Mouse (Mus musculus) cerebellum, adult 11 months (tissue): ENCODE measurements at regions not wholly inside any gene's neighbourhood (a gene's known extent, or its start where the extent isn't known, plus 50 kb on each side); places are given as distances from the start of the nearest gene placed in this dataset.
"Not testable (repeated sequence)": the region's sequence is repeated elsewhere in the genome, so short reads cannot be mapped to it uniquely, and the experiment has no call there.

Experiments used
- DNase-seq: peaks from one replicate; pipeline ENCODE4 v3.0.0; 2022

GRCm38 (mm10) chr7:75360874-75361273, 51.8 kb upstream of the Sv2b start:
- DNase-seq = peak; percentile 24

- DNase-seq = no peak
Observed at GRCm38 (mm10) chr7:75362541-75362940, 53.5 kb upstream of the Sv2b start.

GRCm38 (mm10) chr7:75365480-75365879, 56.4 kb upstream of the Sv2b start:
- DNase-seq = no peak

- DNase-seq = peak; percentile 87
Observed at GRCm38 (mm10) chr7:75366285-75366882, 57.3 kb upstream of the Sv2b start.

GRCm38 (mm10) chr7:75368315-75368714, 59.3 kb upstream of the Sv2b start:
- DNase-seq = no peak

GRCm38 (mm10) chr7:75369366-75369765, 60.3 kb upstream of the Sv2b start:
- DNase-seq = no peak

- peak; percentile 66 for DNase-seq
Observed at GRCm38 (mm10) chr7:75370595-75371519, 61.8 kb upstream of the Sv2b start.

GRCm38 (mm10) chr7:75371520-75371876, 62.4 kb upstream of the Sv2b start:
- no peak for DNase-seq

- no peak for DNase-seq
Observed at GRCm38 (mm10) chr7:75371991-75372390, 62.9 kb upstream of the Sv2b start.

GRCm38 (mm10) chr7:75372892-75373444, 63.9 kb upstream of the Sv2b start:
- no peak for DNase-seq

GRCm38 (mm10) chr7:75374506-75374905, 65.4 kb upstream of the Sv2b start:
- no peak for DNase-seq

GRCm38 (mm10) chr7:75379595-75379994, 70.5 kb upstream of the Sv2b start:
- DNase-seq = no peak

- no peak for DNase-seq
Observed at GRCm38 (mm10) chr7:75384506-75384911, 70.8 kb upstream of the Akap13 start.

GRCm38 (mm10) chr7:75387033-75387432, 68.3 kb upstream of the Akap13 start:
- no peak for DNase-seq

GRCm38 (mm10) chr7:75387821-75388431, 67.4 kb upstream of the Akap13 start:
- DNase-seq = no peak

GRCm38 (mm10) chr7:75390162-75390561, 65.2 kb upstream of the Akap13 start:
- no peak for DNase-seq

- DNase-seq = no peak
Observed at GRCm38 (mm10) chr7:75392783-75393182, 62.6 kb upstream of the Akap13 start.

- DNase-seq = no peak
Observed at GRCm38 (mm10) chr7:75393466-75393865, 61.9 kb upstream of the Akap13 start.

- DNase-seq = no peak
Observed at GRCm38 (mm10) chr7:75394866-75395580, 60.3 kb upstream of the Akap13 start.

GRCm38 (mm10) chr7:75397559-75397958, 57.8 kb upstream of the Akap13 start:
- no peak for DNase-seq

- not testable (repeated sequence) for DNase-seq
Observed at GRCm38 (mm10) chr7:75398480-75398879, 56.9 kb upstream of the Akap13 start.

GRCm38 (mm10) chr7:75398904-75399724, 56.2 kb upstream of the Akap13 start:
- no peak for DNase-seq
